Comparison of ENCODE assay signal across 11 mouse cellular contexts in genomic region chr5:65019109-65019508, GRCm38 (mm10). TPM values are rescaled to one million over a fixed set of nuclear protein-coding genes. Genes with fewer than 3 reads are reported as not detected.
DNase-seq lines count a peak whose midpoint lies in the region; ATAC-seq and TF ChIP-seq lines count a peak whose summit lies in the region.
"Had no signal": no experiment of that assay in that cellular context is flagged by ENCODE, and none has a peak within 500 bp of the region (broad histone marks: within the 10 kb centered on the region; RNA-seq: fewer than 3 reads in every experiment).

No protein-coding gene starts in this region.

- H3K9me3 ChIP-seq in hindbrain, postnatal 0 days (ENCODE audit: low read length): no peaks in the 10 kb centered on the region
- no peaks in the 10 kb centered on the region for H3K9me3 ChIP-seq in hindbrain, embryonic 11.5 days (ENCODE audit: control insufficient read depth, low read length)
- H3K9me3 ChIP-seq: limb, embryonic 15.5 days; midbrain, embryonic 10.5 days; stomach, embryonic 15.5 days had no signal

- no peak overlapping the region for H3K9ac ChIP-seq in hindbrain, postnatal 0 days (replicated peaks; ENCODE audit: low read length)
- no peak overlapping the region for H3K9ac ChIP-seq in hindbrain, embryonic 11.5 days (ENCODE audit: low read depth, low read length)
- H3K9ac ChIP-seq: limb, embryonic 15.5 days; stomach, embryonic 15.5 days had no signal

- peak overlapping the region; percentile 56; the same call in 1 of the 2 replicates for H3K27ac ChIP-seq in hindbrain, postnatal 0 days
- no peak overlapping the region for H3K27ac ChIP-seq in hindbrain, embryonic 11.5 days (ENCODE audit: low read depth, low read length)
- H3K27ac ChIP-seq: limb, embryonic 15.5 days; midbrain, embryonic 10.5 days; stomach, embryonic 15.5 days had no signal

- no peak overlapping the region for H3K4me2 ChIP-seq in hindbrain, postnatal 0 days (ENCODE audit: low read depth, low read length)
- H3K4me2 ChIP-seq in hindbrain, embryonic 11.5 days (replicated peaks; ENCODE audit: low read depth, low read length): no peak overlapping the region
- H3K4me2 ChIP-seq: limb, embryonic 15.5 days; stomach, embryonic 15.5 days had no signal

- H3K36me3 ChIP-seq in hindbrain, postnatal 0 days (ENCODE audit: insufficient read depth, low read length): no peaks in the 10 kb centered on the region
- H3K36me3 ChIP-seq in hindbrain, embryonic 11.5 days (ENCODE audit: control insufficient read depth, insufficient read depth, low read length): no peaks in the 10 kb centered on the region
- H3K36me3 ChIP-seq: midbrain, embryonic 10.5 days had no signal

- DNase-seq in hindbrain, postnatal 0 days (ENCODE audit: low spot score): no peak
- no peak for DNase-seq in hindbrain, embryonic 11.5 days (ENCODE audit: low spot score)
- DNase-seq in thymus, postnatal 0 days (ENCODE audit: low spot score): peak; percentile 53
- no peak for DNase-seq in thymus, postnatal 36 days
- no peak for DNase-seq in ovary, postnatal 10 days (ENCODE audit: low spot score)
- no peak for DNase-seq in heart, adult 11 months
- DNase-seq: heart, postnatal 10 days had no signal

- TF ChIP-seq CTCF in hindbrain, postnatal 0 days (IDR thresholded peaks at IDR 0.05; ENCODE audit: low read depth): no peak

- H3K27me3 ChIP-seq in hindbrain, postnatal 0 days (ENCODE audit: insufficient read depth, low read length): no peaks in the 10 kb centered on the region
- H3K27me3 ChIP-seq in hindbrain, embryonic 11.5 days (ENCODE audit: control insufficient read depth, insufficient read depth, low read length): no peaks in the 10 kb centered on the region
- H3K27me3 ChIP-seq: limb, embryonic 15.5 days; stomach, embryonic 15.5 days had no signal

- 69% methylated on average over 8 of the region's 8 CpGs for WGBS in hindbrain, postnatal 0 days
- WGBS in hindbrain, embryonic 11.5 days: 86% methylated on average over 8 of the region's 8 CpGs

- no peak for ATAC-seq in hindbrain, postnatal 0 days
- no peak for ATAC-seq in hindbrain, embryonic 11.5 days (ENCODE audit: low FRiP score)
- peak; percentile 90 for ATAC-seq in megakaryocyte, adult 5-6 weeks (ENCODE audit: poor library complexity, severe bottlenecking)

- peaks cover 7% of the 10 kb centered on the region; the same call in 1 of the 2 replicates for H3K4me1 ChIP-seq in hindbrain, postnatal 0 days (ENCODE audit: insufficient read depth, low read length)
- H3K4me1 ChIP-seq in hindbrain, embryonic 11.5 days (replicated peaks; ENCODE audit: control insufficient read depth, insufficient read depth, low read length): no peaks in the 10 kb centered on the region
- H3K4me1 ChIP-seq: limb, embryonic 15.5 days; midbrain, embryonic 10.5 days; stomach, embryonic 15.5 days had no signal

- H3K4me3 ChIP-seq in hindbrain, postnatal 0 days (ENCODE audit: low read length): no peak overlapping the region
- no peak overlapping the region for H3K4me3 ChIP-seq in hindbrain, embryonic 11.5 days (ENCODE audit: low read depth, low read length)
- H3K4me3 ChIP-seq: limb, embryonic 15.5 days; midbrain, embryonic 10.5 days; stomach, embryonic 15.5 days had no signal

RNA-seq across cellular contexts. Expression of gene Fam114a1, which starts 49.2 kb away (rescaled TPM):
- 3.9 and 5.8 TPM in 2 replicates for total RNA-seq in hindbrain, postnatal 0 days (2014; rRNA removed)
- polyA plus RNA-seq in hindbrain, postnatal 0 days (2015; fragmentation: Nextera tagmentation; extraction: Ambion mirVana): 6.8 and 7.3 TPM in 2 replicates
- 18.0 and 21.8 TPM in 2 replicates for polyA plus RNA-seq in hindbrain, embryonic 11.5 days (2014; fragmentation: Nextera tagmentation; extraction: Ambion mirVana)
- 9.5 and 10.3 TPM in 2 replicates for polyA plus RNA-seq in thymus, postnatal 0 days (2015; fragmentation: Nextera tagmentation; extraction: Ambion mirVana)
- total RNA-seq in megakaryocyte, adult 5-6 weeks (2015): 5.8 and 6.4 TPM in 2 replicates
- total RNA-seq in megakaryocyte, adult 5-6 weeks (2017): 10.0 and 13.5 TPM in 2 replicates

RNA-seq across cellular contexts. Expression of gene Tlr6, which starts 59.2 kb away (rescaled TPM):
- total RNA-seq in hindbrain, postnatal 0 days (2014; rRNA removed): 0.07 and 0.16 TPM in 2 replicates
- polyA plus RNA-seq in hindbrain, postnatal 0 days (2015; fragmentation: Nextera tagmentation; extraction: Ambion mirVana): 0.34 and 0.48 TPM in 2 replicates
- 0.77 and 1.1 TPM in 2 replicates for polyA plus RNA-seq in hindbrain, embryonic 11.5 days (2014; fragmentation: Nextera tagmentation; extraction: Ambion mirVana)
- polyA plus RNA-seq in thymus, postnatal 0 days (2015; fragmentation: Nextera tagmentation; extraction: Ambion mirVana): 1.0 and 1.1 TPM in 2 replicates
- 14.0 and 14.2 TPM in 2 replicates for total RNA-seq in megakaryocyte, adult 5-6 weeks (2015)
- 8.7 and 10.6 TPM in 2 replicates for total RNA-seq in megakaryocyte, adult 5-6 weeks (2017)
